Mouse (Mus musculus): ENCODE results near the gene Mrpl33.
"Not testable (repeated sequence)": the region's sequence is repeated elsewhere in the genome, so short reads cannot be mapped to it uniquely, and the experiment has no call there.

Mrpl33 gene

DNA sequence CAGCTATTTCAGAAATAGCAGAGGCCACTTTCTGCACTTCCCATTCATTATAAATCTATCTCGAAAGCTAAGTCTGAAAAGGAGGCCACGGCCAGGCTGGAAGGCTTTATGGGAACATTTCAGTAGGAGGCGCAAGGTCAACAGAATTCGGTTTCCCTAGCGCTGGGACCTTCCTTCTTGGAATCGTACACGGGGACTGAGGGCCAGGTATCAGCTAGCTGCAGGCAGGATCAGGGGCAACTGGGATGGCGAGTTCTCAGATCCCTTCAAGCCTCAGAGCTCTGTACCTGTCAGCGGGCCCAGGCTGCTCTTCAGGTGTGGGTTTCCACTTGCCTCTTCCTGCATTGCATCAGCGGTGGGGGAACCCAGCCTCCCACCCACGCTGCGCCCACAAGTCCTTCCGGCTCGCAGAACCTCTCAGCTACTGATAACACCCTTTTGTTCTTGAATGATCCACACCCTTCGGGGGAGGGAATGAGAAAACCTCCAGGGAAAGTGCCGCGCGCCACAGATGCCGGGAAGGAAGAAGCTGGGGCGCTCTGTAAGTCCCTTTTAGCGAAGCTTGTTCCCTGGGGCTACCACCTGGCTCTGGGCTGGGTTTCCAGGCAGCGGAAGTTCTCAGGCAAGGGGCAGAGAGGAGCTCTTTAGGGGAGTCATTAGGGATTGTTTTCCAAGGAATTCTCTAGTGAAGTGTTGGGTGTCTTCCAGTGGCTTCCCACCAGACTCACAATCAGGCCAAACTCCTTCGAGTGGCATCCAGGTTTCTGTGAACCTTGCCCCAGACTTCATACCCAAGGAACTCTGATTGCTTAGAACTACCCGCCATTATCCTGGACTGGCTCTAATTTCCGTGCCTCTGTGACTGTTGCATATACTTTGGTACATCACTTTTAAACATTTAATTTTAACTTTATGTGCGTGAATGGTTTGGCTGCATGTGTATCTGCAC, at the start of gene Mrpl33:
Mrpl33 (plus strand) TSS at position 455 of the 949 bp plus-strand sequence.
- DNase-seq = peak; percentile 81

DNA sequence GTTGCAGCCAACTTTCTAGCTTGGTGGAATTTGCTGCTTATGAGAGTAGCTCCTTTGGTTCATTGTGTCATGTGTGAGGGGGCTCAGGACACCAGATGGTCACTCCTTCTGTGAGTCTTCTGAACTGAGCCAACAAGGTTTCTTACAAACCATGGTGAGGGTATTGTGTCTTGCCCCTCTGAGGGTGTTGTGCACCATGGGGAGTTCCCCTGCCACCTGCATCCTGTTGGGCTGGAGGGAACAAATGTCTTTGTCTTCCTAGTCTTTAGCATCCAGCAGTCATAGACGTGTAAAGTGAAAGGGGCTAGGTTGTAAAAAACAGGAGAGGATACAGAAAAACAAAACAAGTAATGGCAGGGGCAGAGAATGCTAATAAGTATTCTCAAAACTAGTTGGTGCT, 37.3 kb upstream of the Mrpl33 start:
- DNase-seq = no peak

DNA sequence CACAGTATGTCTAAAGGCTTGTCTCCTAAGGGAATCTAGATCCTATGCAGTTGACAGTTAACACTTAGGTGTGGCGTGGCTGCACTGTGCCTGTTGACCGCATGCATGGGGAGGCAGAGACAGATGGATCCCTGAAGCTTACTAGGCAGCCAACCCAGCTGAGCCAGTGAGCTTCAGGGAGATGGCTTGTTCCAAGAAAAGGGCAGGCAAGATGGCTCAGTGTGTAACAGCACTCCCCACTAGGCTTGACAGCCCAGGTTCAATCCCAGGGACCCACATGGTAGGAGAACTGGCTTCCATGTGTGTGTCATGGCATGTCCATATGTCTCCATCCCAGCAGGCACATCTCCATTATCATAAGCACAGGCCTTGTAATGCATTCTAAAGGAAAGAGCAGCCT, 36.4 kb upstream of the Mrpl33 start:
- no peak for DNase-seq

DNA sequence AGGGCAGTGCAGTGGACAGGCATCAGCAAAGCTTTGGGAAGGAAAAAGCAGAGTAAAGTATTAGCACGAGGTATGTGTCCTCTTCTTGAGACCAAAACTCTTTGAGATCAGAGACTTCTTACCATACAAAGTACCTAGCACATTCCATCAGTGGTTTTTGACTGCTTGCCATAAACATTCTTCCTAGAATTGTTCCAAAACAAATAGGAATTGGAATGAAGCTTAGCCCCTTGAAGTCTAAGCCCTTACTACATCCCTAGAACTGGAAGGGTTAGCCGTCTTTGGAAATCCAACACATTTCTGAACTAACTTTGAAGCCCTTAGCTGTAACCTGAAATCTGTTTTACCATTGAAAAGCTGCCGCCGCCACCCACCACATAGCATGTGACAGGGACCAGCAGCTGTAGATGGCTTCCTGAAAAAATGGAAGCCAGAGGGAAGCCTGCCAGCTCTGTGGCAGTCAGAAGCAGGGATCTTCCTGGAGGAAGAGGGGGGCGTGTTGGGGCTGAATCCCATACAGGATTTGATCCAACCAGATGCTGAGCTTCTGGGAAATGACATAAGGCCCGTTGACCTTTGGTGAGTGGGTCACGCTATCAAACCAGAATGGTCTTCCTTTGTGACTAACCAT, 34.6 kb upstream of the Mrpl33 start:
- no peak for DNase-seq

DNA sequence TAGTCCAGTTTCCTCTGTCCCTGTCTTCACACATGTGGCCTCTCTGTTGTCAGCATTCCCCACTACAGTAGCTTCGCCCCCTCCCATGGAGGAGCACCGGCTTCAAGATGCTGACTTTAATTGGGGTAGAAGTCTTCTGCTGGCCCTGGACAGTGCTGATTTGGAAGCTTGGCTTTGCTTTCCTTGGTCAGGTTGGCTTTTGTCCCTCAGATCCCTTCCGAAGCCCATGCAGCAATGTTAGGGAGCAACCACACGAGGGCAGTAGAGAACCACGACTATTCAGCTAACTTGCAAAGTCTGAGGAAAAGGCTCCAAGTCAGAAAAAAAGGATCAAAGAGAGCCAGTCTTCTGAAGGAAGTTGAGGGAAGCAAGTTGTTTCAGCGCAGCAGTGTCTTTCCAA, 33.2 kb upstream of the Mrpl33 start:
- peak; percentile 61 for DNase-seq

DNA sequence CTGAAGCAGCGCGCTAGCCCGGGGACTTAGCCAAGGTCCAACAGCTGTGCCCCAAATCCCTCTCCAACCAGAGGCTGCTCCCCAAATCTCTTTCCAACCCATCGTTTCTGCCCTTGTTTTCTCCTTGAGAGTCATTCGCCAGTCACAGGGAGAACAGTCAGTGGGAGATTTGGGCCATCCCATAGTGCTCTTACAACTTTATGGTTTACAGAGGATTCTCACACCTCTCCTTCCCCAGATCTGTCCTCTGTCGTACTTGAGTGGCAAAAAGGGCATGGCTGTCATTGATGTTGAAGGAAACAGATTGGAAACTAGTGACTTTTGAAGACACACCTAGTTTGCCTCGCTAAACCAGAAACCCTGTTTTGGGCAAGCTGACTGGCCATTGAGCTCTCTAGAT, 32.8 kb upstream of the Mrpl33 start:
- no peak for DNase-seq

DNA sequence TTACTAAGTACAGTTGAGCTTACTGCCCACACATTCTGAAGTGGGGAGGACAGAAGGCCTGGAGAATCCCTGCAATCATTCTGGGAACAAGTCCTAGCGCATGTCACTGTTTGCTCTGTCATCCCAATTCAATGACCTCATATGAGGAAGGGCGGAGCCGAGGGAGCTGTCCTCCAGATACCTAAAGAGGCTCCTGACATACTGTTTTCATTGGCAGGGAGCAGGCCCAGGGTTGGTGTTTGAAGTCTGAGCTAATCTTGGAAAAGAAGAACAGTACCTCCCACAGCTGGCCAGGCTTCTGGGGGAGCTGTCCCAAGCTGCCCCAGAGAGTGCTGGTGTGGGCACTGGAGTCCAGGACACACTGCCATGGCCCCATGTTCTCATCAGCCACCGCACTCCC, 31.8 kb upstream of the Mrpl33 start:
- no peak for DNase-seq

DNA sequence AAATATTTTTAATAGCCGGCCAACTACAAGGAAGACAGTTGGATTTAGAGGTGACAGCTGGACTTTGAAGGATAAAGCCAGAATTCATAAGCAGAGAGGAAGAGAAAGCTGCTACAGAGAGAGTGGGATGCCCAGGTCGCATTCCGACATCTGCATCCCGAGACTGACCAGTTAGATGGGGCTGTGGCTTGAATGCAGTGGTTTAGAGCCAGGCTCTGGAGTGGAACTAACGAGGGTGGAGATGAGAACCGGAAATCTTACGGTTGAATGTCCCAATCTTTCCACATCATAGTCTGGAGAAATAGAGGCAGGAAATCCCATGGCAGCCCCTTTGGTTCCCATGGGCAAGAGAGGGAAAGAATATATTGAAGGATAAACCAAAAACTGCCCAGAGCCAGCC, 30.7 kb upstream of the Mrpl33 start:
- no peak for DNase-seq

DNA sequence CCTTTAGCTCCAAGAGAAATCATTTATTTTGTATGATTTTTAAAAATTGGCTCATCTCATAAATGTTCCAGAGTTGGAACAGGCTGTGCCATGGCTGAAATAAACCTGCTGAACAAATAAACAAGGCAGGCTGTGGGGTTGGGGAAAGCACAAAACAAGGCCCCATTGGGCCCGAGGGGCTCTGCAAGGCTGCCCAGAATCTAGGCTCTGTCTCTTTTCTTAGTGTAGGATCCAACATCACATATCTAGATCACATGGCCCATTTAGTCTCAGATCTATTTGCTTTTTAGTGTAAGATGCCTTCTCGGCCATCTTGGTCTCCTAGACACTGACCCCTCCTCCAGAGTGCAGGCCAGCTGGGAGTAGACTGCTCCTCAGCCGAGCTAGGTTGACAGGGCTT, 30.3 kb upstream of the Mrpl33 start:
- no peak for DNase-seq

DNA sequence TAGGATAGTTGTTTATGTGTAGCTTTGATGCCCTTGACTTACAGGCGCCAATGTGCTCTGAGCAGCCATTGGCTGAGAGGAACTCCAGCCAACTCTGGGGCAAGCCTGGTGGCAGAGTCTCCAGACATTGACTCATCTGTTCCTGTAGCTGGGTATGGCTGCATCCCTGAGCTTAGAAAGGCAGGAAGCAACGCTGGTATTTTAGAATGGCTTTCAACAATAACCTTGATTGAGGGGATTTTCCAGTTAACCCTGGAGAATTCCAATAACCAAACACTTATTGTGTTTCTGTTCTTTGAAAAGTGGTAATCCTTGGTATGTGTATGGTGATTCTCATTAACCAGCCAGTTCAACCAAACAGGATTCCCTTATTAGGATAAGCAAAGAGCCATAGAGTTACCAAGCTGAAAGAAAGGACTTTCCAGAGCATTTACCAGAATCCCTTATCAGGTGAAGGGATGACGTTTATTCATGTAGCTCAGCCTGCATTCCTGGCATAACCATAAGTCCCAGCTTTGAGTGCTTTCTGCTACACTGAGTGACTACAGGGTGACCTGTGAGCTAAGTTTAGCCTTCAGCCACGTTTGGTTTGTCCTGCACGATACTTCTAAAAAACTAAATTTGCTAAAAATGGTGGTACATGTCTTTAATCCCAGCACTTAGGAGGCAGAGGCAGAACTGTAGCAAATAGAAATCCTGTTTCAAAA, 28.6 kb upstream of the Mrpl33 start:
- no peak for DNase-seq

DNA sequence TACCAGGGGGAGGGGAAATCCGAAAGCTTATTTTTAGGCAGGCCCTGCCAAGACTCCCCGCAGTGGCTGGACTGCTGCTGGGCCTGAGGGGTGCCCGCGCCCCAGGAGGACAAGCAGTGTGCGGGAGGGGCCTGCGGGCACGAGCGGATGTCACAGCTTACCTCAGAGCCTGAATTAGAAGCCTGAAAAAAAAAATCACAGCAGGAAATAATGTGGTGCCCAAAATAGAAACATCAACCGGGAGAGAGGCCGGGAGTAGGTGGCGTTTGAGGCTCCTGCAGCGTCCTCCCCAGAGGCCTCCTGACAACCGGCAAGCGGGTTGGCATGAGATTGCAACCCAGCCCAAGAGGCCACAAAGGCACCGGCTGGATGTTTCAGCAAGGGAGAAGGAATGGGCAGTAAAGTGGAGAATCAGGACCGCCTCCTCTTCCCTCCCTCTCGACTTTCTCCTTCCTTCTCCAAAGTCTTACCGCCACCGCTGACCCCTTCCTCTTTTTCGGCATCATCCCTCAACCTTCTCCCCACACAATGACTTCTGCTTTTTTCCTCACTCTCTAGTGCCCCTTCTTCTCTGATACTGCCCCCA, 25.6 kb upstream of the Mrpl33 start:
- no peak for DNase-seq

DNA sequence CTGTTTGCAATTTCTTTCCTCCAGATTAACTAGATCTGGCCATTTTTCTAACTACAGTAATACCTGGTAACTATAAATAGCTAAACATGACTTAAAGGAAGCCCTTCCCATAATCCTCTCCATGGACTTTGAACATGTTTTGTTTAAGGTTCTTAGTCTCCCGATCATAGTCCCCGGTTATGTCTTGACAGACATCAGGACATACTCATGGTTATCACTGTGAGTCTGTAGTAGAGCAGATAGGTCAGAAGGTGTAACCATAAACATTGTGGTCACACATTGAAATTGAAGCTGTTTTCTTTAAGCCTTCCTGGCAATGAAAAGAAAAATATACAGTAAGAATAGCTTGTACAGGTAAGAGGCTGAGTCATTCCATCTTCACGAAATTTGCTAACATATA, 23.0 kb upstream of the Mrpl33 start:
- DNase-seq = no peak

DNA sequence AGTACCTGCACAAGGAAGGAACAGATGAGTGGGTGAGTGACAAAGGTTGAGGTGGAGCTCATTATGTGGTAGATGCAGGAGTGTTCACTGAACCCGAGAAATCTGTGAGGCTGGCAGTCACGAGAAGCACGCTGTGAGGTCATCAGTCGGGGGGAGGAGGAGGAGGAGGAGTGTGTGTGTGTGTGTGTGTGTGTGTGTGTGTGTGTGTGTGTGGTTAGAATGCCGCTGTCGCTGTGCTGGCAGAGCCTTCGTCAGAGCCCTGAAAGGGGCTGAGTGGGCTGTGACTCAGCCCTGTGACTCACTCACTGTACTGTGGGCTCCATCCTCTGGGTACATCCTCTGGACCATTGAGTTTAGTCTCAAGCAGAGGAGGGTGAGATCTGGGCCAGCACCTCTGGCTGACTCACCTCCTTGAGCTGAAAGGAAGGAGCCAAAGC, 20.2 kb upstream of the Mrpl33 start:
- no peak for DNase-seq

DNA sequence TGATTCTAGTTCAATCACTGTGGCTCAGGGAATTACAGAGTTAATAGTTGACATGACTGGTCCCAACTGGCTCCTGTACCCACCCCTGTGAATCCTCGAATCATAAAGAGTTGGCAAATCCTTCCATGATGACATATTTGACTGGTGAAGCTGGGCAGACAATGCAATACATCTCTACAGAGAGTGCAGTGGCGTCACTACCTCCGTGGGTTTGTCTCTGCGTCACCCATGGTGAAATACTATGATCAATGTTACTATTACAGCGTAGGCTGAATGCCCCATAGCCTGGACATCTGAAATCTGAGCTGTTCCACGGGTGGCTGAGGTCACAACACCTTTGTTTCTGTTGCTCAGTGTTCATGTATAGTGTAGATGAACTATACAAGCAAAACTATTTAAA, 15.5 kb upstream of the Mrpl33 start:
- DNase-seq = no peak

DNA sequence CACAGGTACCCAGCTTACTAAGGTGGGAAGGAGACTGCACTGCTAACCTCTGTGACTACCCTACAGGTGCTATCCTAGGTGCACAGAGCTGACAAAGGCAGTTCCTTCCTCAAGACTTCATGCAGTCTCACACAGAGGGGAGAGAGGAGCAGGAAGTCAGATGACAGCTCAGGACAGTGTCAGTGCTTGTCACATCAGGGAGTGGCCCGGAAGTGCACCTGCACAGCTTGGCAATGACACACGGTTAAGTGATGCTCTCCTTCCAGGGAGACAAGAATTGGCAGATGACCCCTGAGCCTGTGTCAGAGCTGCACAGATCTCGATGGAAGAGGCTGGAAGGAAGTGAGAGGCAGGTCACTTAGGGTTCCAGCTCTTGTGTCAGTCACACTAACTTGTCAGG, 14.8 kb upstream of the Mrpl33 start:
- DNase-seq = peak; percentile 30

DNA sequence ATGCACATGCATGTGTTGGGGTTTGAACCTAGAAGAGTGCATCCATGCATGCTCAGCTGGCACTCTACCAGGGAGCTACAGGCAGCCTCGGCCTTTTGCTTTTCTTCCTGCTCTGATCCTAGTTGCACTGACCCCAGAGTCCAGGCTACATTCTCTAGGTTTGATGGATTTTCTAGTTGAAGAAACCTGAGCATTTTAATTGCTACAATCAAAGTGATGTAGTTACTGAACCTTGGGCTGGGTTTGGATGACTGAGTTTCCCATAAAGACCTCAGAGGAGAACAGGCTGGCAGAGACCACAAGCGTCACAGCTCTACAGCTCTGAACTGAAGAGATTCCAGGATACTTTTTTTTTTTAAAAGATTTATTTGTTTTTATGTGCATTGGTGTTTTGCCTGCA, 13.5 kb upstream of the Mrpl33 start:
- no peak for DNase-seq

DNA sequence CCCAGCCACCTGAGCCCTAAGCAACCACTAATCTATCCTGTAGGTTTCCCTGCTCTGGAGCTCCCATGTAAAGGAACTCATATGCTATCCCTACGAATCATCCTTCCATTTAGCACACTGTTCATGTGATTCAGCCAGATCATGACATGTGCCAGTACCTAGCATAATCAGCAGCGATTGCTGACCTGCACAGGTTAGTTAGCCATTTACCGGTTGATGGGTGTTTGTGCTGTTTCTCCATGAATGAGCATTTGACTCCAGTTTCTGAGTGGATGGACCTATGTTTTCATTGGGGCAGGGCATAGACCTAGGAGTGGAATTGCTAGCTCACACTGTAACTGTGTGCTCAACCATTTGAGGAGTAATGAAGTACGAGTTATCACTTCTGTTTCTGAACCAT, 11.2 kb upstream of the Mrpl33 start:
- DNase-seq = no peak

DNA sequence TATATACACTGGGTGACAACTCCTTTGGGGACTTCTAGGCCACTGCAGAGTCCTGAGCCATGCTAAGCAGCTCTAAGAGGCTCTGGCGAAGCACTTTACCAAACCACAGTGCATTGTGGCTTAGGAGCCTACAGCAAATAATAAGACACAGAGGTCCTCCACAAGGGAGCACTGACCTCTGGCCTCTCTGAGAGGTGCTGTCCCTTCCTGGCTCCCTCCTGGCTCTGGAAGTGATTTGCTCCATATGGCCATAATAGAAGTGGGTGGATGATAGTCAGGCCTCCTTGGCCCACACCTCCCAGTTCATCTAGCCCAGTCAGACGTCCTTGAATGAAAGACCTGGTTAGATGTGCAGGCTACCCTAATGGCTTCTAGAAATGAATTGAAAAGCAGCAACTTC, 8.7 kb upstream of the Mrpl33 start:
- no peak for DNase-seq

DNA sequence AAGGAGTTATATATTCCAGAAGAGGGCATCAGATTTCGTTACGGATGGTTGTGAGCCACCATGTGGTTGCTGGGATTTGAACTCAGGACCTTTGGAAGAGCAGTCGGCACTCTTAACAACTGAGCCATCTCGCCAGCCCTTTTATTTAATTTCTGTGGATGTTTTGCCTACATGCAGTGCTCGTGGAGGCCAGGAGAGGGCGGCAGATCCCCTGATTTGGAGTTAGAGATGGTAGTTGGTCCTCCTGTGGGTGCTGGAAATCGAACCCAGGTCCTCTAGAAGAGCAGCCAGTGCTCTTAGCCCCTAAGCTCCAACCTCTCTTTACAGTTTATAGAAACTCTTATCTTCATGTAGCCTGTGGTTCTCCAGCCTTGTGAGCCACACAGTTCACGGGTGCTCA, 8.1 kb upstream of the Mrpl33 start:
- DNase-seq = not testable (repeated sequence)

DNA sequence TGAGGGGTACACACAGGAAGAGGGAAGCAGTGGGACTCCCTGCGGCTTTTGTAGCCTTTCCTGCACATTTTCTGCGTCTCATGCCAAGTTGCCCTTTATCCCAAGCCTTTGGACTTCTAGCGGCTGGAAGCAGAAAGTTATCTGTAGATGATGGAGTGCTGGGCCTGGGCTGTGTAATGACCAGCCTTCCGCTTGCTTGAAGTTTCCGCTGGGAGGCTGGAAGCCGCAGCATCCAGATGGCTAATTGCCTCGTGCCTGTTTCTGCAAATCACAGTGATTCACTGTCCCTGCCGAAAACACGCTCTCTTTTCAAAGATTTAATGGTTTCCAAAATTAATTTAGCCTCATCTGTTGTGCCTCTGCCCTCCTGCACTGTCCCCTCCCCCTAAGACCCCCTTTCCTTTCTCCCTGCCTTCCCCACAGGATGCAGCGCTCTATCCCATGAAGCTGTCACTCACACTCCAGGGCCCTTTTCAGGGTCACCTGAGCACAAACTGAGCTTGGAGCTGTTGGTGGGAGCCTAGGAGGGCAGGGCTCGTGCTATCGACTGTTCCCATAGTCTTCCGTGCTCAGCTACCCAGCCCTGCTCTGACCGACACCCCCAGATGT, 6.9 kb upstream of the Mrpl33 start:
- DNase-seq = no peak

DNA sequence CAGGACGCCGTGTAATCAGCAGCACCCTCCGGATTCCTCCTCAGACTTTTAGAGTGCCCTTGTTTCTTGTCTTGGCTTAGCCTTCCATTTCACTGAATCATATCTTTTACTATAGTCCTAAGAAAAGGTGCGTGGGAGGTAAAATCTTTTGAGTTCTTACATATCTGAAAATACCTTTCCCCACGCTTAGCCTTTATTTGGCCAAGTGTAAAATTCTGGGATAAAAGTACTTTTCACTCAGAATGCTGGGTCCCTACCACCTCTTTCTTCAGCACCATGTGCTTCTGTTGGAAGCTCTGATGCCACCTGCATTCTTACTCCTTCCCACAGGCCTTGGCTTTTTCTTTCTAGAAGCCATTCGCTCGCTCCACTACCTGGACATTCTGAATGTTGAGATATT, 5.6 kb upstream of the Mrpl33 start:
- DNase-seq = no peak

DNA sequence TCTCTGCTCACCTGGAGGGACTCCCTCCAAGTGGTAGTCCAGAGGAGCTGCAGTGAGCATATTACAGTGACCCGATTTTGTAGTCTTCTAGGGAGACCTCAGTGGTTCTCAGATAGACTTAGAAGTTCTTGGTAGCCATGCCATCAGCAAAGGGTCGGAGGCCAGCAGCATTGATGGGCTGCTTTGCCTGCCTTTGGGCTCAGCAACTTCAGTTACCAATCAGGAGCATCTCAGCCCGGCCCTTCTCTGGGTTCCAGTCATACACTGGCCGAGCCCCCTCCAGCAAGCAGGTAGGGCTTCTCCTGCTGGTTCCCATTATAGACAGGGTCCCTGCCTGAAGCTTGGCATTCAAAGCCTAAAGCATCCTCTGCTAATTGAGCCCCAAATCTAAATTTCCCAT, 867 bp upstream of the Mrpl33 start:
- no peak for DNase-seq

DNA sequence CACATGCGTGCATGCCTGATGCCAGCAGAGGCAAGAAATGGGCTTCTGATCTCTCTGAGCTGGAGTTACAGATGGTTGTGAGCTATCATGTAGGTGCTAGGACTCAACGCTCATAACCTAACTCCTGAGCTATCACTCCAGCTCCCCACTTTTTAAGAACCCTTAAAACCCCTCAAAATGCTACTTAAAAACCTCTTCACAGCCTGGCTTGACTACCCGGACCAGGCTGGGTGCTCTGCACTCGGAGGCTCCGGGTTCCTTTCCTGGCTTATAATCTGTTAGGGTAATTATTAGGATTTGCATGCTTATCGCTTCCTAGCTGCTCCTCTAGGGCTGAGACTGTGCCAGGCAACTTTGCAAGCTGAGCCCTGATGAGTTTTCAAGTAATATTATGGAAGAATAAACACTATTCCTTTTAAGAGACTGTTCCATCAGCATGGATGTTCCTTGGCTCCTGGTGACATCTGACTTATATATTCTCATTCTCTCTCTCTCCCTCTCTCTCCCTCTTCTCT, 752 bp downstream of the Mrpl33 start:
- no peak for DNase-seq
